Mouse (Mus musculus) small intestine, adult 2 months (tissue): ENCODE results near the gene Hoxa10. TPM values are rescaled to one million over a fixed set of nuclear protein-coding genes. Genes with fewer than 3 reads are reported as not detected.

Source experiments
- H3K27ac ChIP-seq: fragments of 200-500 bp; 2 replicates; pipeline ENCODE4 v1.5.1; 2012; ENCODE audit warnings: low read depth, low read length, control low read depth, inconsistent platforms; ENCODE audit not compliant: insufficient read depth
- H3K27me3 ChIP-seq: fragments of 200-500 bp; 2 replicates; pipeline ENCODE4 v1.6.1; 2012; ENCODE audit warnings: mild to moderate bottlenecking, moderate library complexity, low read length, inconsistent platforms; ENCODE audit not compliant: control insufficient read depth, insufficient read depth
- H3K36me3 ChIP-seq: fragments of 200-500 bp; 2 replicates; pipeline ENCODE4 v1.6.1; 2012; ENCODE audit warnings: mild to moderate bottlenecking, low read length, control low read depth, inconsistent platforms; ENCODE audit not compliant: control insufficient read depth, insufficient read depth
- H3K4me1 ChIP-seq: fragments of 200-500 bp; 2 replicates; pipeline ENCODE4 v1.6.1; 2012; ENCODE audit warnings: low read length, inconsistent platforms, mixed read lengths; ENCODE audit not compliant: control insufficient read depth, insufficient read depth, insufficient read length
- H3K4me3 ChIP-seq: fragments of 200-500 bp; 2 replicates; pipeline ENCODE4 v1.5.1; 2012; ENCODE audit warnings: low read depth, mild to moderate bottlenecking, control low read depth, inconsistent platforms, low read length, moderate library complexity
- CTCF ChIP-seq: fragments of 200-500 bp; IDR thresholded peaks from 2 replicates; pipeline ENCODE4 v1.5.1; 2012; ENCODE audit warnings: low read depth, mild to moderate bottlenecking, control low read depth, inconsistent platforms, low read length, moderate library complexity, mixed read lengths; ENCODE audit not compliant: insufficient replicate concordance, insufficient read length; ENCODE audit errors: extremely low read depth
- POLR2A ChIP-seq: fragments of 200-500 bp; IDR thresholded peaks from 2 replicates; pipeline ENCODE4 v1.6.1; 2012; ENCODE audit warnings: low read depth, mild to moderate bottlenecking, control low read depth, inconsistent platforms, low read length, moderate library complexity
- WGBS: fragments of 180-500 bp; shearing (Covaris S2); methylation state at CpG from one replicate; pipeline ENCODE4 v1.1.7; 2018; 5-methylcytosine and 5-hydroxymethylcytosine counted together
- polyA plus RNA-seq: library from polyadenylated mRNA; depleted of rRNA; stranded (reverse); fragments of >200 nt; gene quantifications from 2 replicates; pipeline ENCODE4 v1.2.3, GENCODE M21; 2012

Gene Hoxa10
- polyA plus RNA-seq, 1 experiment: not detected

GRCm38 (mm10) chr6:52236806-52237205 is 3.8 kb downstream of the Hoxa10 start:
- TF ChIP-seq CTCF: no peak
- no peak for TF ChIP-seq POLR2A
- Histone ChIP-seq H3K36me3 (no peaks in the 10 kb centered on the region), H3K4me3 (no peak overlapping the region), H3K27ac (no peak overlapping the region), H3K27me3 (peaks cover 86% of the 10 kb centered on the region), H3K4me1 (no peaks in the 10 kb centered on the region)
- 31% methylated on average over 3 of the region's 3 CpGs for WGBS

GRCm38 (mm10) chr6:52235866-52236265 is 4.8 kb downstream of the Hoxa10 start:
- TF ChIP-seq CTCF: no peak
- no peak for TF ChIP-seq POLR2A
- H3K4me3 ChIP-seq: no peak overlapping the region
- WGBS: 35% methylated on average over 6 of the region's 6 CpGs
- H3K4me1 ChIP-seq: no peaks in the 10 kb centered on the region
- no peak overlapping the region for H3K27ac ChIP-seq
- peaks cover 81% of the 10 kb centered on the region for H3K27me3 ChIP-seq
- H3K36me3 ChIP-seq: no peaks in the 10 kb centered on the region

GRCm38 (mm10) chr6:52235267-52235666 is 5.4 kb downstream of the Hoxa10 start:
- Histone ChIP-seq H3K4me1 (no peaks in the 10 kb centered on the region; the same call in 1 of the 2 replicates), H3K36me3 (no peaks in the 10 kb centered on the region), H3K27ac (no peak overlapping the region), H3K4me3 (no peak overlapping the region), H3K27me3 (peaks cover 82% of the 10 kb centered on the region)
- TF ChIP-seq CTCF (no peak), POLR2A (no peak)
- 47% methylated on average over 9 of the region's 9 CpGs for WGBS

- no peak overlapping the region; the same call in 1 of the 2 replicates for H3K4me3 ChIP-seq
- H3K27ac ChIP-seq: no peak overlapping the region
- TF ChIP-seq POLR2A (no peak), CTCF (no peak)
- WGBS: 4% methylated on average over 68 of the region's 68 CpGs
- no peaks in the 10 kb centered on the region for H3K36me3 ChIP-seq
- H3K4me1 ChIP-seq: no peaks in the 10 kb centered on the region; the same call in 1 of the 2 replicates
- peaks cover 82% of the 10 kb centered on the region for H3K27me3 ChIP-seq
Measured at GRCm38 (mm10) chr6:52234428-52235140, 6.1 kb downstream of the Hoxa10 start.

GRCm38 (mm10) chr6:52233546-52234427 is 6.9 kb downstream of the Hoxa10 start:
- Histone ChIP-seq H3K36me3 (no peaks in the 10 kb centered on the region), H3K27me3 (peaks cover 84% of the 10 kb centered on the region), H3K4me3 (peak overlapping the region; percentile 12; the same call in 1 of the 2 replicates), H3K4me1 (no peaks in the 10 kb centered on the region; the same call in 1 of the 2 replicates), H3K27ac (no peak overlapping the region)
- TF ChIP-seq CTCF: no peak
- TF ChIP-seq POLR2A: no peak
- 2% methylated on average over 70 of the region's 70 CpGs for WGBS

GRCm38 (mm10) chr6:52232984-52233545 is 7.6 kb downstream of the Hoxa10 start:
- TF ChIP-seq CTCF (no peak), POLR2A (no peak)
- WGBS: 7% methylated on average over 23 of the region's 23 CpGs
- no peaks in the 10 kb centered on the region for H3K36me3 ChIP-seq
- H3K4me3 ChIP-seq: no peak overlapping the region
- peaks cover 87% of the 10 kb centered on the region for H3K27me3 ChIP-seq
- H3K27ac ChIP-seq: no peak overlapping the region
- H3K4me1 ChIP-seq: no peaks in the 10 kb centered on the region; the same call in 1 of the 2 replicates

- no peaks in the 10 kb centered on the region; the same call in 1 of the 2 replicates for H3K4me1 ChIP-seq
- WGBS: 1% methylated on average over 18 of the region's 18 CpGs
- H3K4me3 ChIP-seq: no peak overlapping the region
- no peak overlapping the region for H3K27ac ChIP-seq
- TF ChIP-seq CTCF (no peak), POLR2A (no peak)
- no peaks in the 10 kb centered on the region for H3K36me3 ChIP-seq
- H3K27me3 ChIP-seq: peaks cover 86% of the 10 kb centered on the region
Measured at GRCm38 (mm10) chr6:52232568-52232965, 8.1 kb downstream of the Hoxa10 start.
